Mouse (Mus musculus) myocyte (in vitro differentiated cells): ENCODE data around the gene Plcb3. TPM values are rescaled to one million over a fixed set of nuclear protein-coding genes. Genes with fewer than 3 reads are reported as not detected.
"Not testable (repeated sequence)": the region's sequence is repeated elsewhere in the genome, so short reads cannot be mapped to it uniquely, and the experiment has no call there.

Experiments used
- H3K27me3 ChIP-seq: one replicate; pipeline ENCODE4 v1.6.1; 2011; ENCODE audit not compliant: control insufficient read depth, insufficient read depth, insufficient read length
- H3K36me3 ChIP-seq: one replicate; pipeline ENCODE4 v1.6.1; 2011; ENCODE audit not compliant: control insufficient read depth, insufficient read depth
- H3K4me2 ChIP-seq: one replicate; pipeline ENCODE4 v1.6.1; 2011; ENCODE audit warnings: low read depth, control low read depth
- H3K4me3 ChIP-seq: one replicate; pipeline ENCODE4 v1.5.1; 2011; ENCODE audit warnings: mild to moderate bottlenecking, control low read depth, moderate library complexity
- H3K79me2 ChIP-seq: one replicate; pipeline ENCODE4 v1.6.1; 2011; ENCODE audit not compliant: control insufficient read depth, insufficient read depth
- H3ac ChIP-seq: one replicate; pipeline ENCODE4 v1.6.1; 2011; ENCODE audit not compliant: control insufficient read depth, insufficient read length
- CEBPB ChIP-seq: IDR thresholded peaks from 2 replicates; pipeline ENCODE4 v1.6.1; 2011; ENCODE audit warnings: mild to moderate bottlenecking, moderate library complexity; ENCODE audit not compliant: poor library complexity, insufficient read depth, severe bottlenecking
- E2F4 ChIP-seq: IDR thresholded peaks from one replicate; pipeline ENCODE4 v1.6.1; 2011; ENCODE audit warnings: mild to moderate bottlenecking, control low read depth, moderate library complexity; ENCODE audit not compliant: insufficient read depth
- MAX ChIP-seq: IDR thresholded peaks from one replicate; pipeline ENCODE4 v1.6.1; 2011; ENCODE audit warnings: low read depth, mild to moderate bottlenecking, control low read depth
- MYOD1 ChIP-seq, 3 experiments: IDR thresholded peaks; one replicate each; pipeline ENCODE4 v1.6.1; 2011; ENCODE audit warnings: control low read depth in 2 of 3, low read depth in 2 of 3, mild to moderate bottlenecking in 2 of 3, moderate library complexity in 1 of 3; ENCODE audit not compliant: insufficient read length in 2 of 3, control insufficient read depth in 1 of 3
- MYOG ChIP-seq, 3 experiments: IDR thresholded peaks; one replicate each; pipeline ENCODE4 v1.6.1; 2011; ENCODE audit warnings: control low read depth in 2 of 3, low read depth in 2 of 3, mild to moderate bottlenecking in 2 of 3; ENCODE audit not compliant: insufficient read length in 2 of 3, control insufficient read depth in 1 of 3, insufficient read depth in 1 of 3
- POLR2A ChIP-seq: IDR thresholded peaks from one replicate; pipeline ENCODE4 v1.6.1; 2011; ENCODE audit warnings: low read depth, mild to moderate bottlenecking, control low read depth, moderate library complexity; ENCODE audit not compliant: insufficient read length
- POLR2AphosphoS2 ChIP-seq: IDR thresholded peaks from one replicate; pipeline ENCODE4 v1.6.1; 2011; ENCODE audit warnings: low read depth, control low read depth; ENCODE audit not compliant: insufficient read length
- REST ChIP-seq: IDR thresholded peaks from one replicate; pipeline ENCODE4 v1.6.1; 2011; ENCODE audit warnings: mild to moderate bottlenecking, control low read depth, moderate library complexity; ENCODE audit not compliant: insufficient read depth, insufficient read length
- SRF ChIP-seq: IDR thresholded peaks from one replicate; pipeline ENCODE4 v1.6.1; 2011; ENCODE audit warnings: low read depth; ENCODE audit not compliant: control insufficient read depth, insufficient read length
- TCF12 ChIP-seq: IDR thresholded peaks from one replicate; pipeline ENCODE4 v1.6.1; 2011; ENCODE audit warnings: mild to moderate bottlenecking, control low read depth; ENCODE audit not compliant: poor library complexity, insufficient read depth, severe bottlenecking
- TCF3 ChIP-seq: IDR thresholded peaks from one replicate; pipeline ENCODE4 v1.6.1; 2011; ENCODE audit warnings: low read depth, control low read depth; ENCODE audit not compliant: insufficient read length
- USF1 ChIP-seq: IDR thresholded peaks from one replicate; pipeline ENCODE4 v1.6.1; 2011; ENCODE audit warnings: low read depth, mild to moderate bottlenecking, control low read depth, moderate library complexity
- polyA plus RNA-seq: library from polyadenylated mRNA; unstranded; fragments of >200 nt; fragmentation: generic; extraction: Trizol; gene quantifications from one replicate; pipeline ENCODE4 v1.2.1, GENCODE M21; 2012; ENCODE audit warnings: missing spikeins

Plcb3 gene
- polyA plus RNA-seq, 1 experiment, result 34.3 TPM

DNA sequence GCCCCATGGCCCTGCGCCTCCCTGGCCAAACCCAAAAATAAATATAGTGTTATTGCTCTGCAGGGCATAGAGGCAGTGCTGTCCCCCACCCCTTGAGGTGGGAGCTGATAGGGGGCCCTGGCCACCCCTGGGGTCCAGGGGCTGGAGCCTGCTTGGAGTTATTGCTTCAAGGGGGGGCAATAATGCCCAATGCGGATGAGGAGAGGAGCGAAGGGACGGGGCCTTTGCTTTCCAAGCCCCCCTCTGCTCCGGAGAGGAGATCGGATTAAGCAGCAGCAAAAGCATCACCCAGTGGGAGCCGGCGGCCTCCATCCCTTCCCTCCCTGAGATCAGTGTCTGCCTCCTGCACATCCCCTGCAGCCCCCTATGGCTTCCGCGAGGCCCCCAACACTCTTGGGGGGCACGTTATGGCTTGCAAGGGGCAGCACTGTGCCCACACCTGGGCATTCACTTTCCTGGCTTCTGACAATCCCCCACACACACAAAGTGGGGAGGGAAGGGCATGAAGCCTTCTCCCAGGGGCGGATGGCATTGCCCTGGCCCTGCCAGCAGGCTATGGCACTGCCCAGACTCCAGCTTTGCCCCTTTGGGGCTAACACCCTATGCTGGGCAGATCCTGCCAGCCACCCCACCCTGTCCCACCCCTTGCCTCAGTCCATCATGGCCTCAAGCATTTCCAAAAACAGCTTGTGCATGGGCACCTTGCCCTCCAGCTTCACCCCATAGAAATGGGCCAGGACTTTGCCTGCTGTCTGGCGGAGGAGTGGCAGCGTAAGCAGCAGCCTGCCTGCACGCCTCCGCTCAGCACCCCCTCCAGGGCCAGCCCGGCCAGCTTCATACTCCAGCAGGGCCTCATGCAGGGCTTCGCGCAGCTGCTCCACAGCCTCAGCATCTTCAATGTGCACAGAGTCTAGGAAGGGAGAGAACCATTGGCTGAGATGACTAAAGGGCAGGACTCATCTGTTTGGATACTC lies 64.9 kb downstream of the Plcb3 start:
- Histone ChIP-seq H3K27me3 (no peaks in the 10 kb centered on the region), H3K79me2 (peaks cover 25% of the 10 kb centered on the region), H3K4me3 (peak overlapping the region; percentile 85), H3K36me3 (peaks cover 11% of the 10 kb centered on the region), H3K4me2 (peak overlapping the region; percentile 84), H3ac (no peak overlapping the region)
- TF ChIP-seq E2F4 (no peak), POLR2A (peak; percentile 7)

GRCm38 (mm10) chr19:6910306-6910705 lies 66.0 kb downstream of the Plcb3 start:
- peaks cover 11% of the 10 kb centered on the region for H3K36me3 ChIP-seq
- H3K27me3 ChIP-seq, result not testable (repeated sequence)
- peaks cover 25% of the 10 kb centered on the region for H3K79me2 ChIP-seq
- H3K4me3 ChIP-seq, result peak overlapping the region; percentile 85
- peak overlapping the region; percentile 40 for H3ac ChIP-seq
- H3K4me2 ChIP-seq, result peak overlapping the region; percentile 84

GRCm38 (mm10) chr19:6909507-6910289 lies 66.6 kb downstream of the Plcb3 start, which contains the start of the genes Trmt112 and Prdx5:
TSS of gene Trmt112 (plus strand) at chr19:6909698.
TSS of gene Prdx5 (minus strand) at chr19:6910106.
- H3ac ChIP-seq, result peak within 1 kb of the TSS; percentile 40
- peak within 1 kb of the TSS; percentile 85 for H3K4me3 ChIP-seq
- peaks cover 11% of the 10 kb centered on the region for H3K36me3 ChIP-seq
- peaks cover 25% of the 10 kb centered on the region for H3K79me2 ChIP-seq
- H3K4me2 ChIP-seq, result peak within 1 kb of the TSS; percentile 84
- no peak for TF ChIP-seq TCF3
- peak; percentile 44 for TF ChIP-seq SRF
- TF ChIP-seq MAX, result no peak
- TF ChIP-seq TCF12, result no peak
- no peak for TF ChIP-seq E2F4
- no peak for TF ChIP-seq CEBPB
- TF ChIP-seq USF1, result no peak
- TF ChIP-seq MYOG (IDR thresholded peaks at IDR 0.05; ENCODE audit: control insufficient read depth in 1 of 3, insufficient read depth in 1 of 3, insufficient read length in 2 of 3, low read depth in 2 of 3), result peak in 2 of 3 experiments; percentile 60 to 61
- peak; percentile 96 for TF ChIP-seq POLR2A
- peak in 1 of 3 experiments; percentile 35 for TF ChIP-seq MYOD1 (IDR thresholded peaks at IDR 0.05; ENCODE audit: control insufficient read depth in 1 of 3, insufficient read length in 2 of 3, low read depth in 2 of 3)
- peak; percentile 91 for TF ChIP-seq POLR2AphosphoS2
- TF ChIP-seq REST, result no peak
- no peaks in the 10 kb centered on the region for H3K27me3 ChIP-seq

- Histone ChIP-seq H3K36me3 (peaks cover 11% of the 10 kb centered on the region), H3K4me2 (peak overlapping the region; percentile 81), H3K79me2 (peaks cover 25% of the 10 kb centered on the region), H3K4me3 (peak overlapping the region; percentile 85), H3K27me3 (no peaks in the 10 kb centered on the region), H3ac (peak overlapping the region; percentile 40)
- TF ChIP-seq E2F4, result no peak
- TF ChIP-seq MAX, result no peak
- TF ChIP-seq CEBPB, result no peak
- TF ChIP-seq POLR2AphosphoS2, result no peak
- TF ChIP-seq MYOD1 (IDR thresholded peaks at IDR 0.05; ENCODE audit: control insufficient read depth in 1 of 3, insufficient read length in 2 of 3, low read depth in 2 of 3), result no peak
- no peak for TF ChIP-seq REST
- TF ChIP-seq MYOG (IDR thresholded peaks at IDR 0.05; ENCODE audit: control insufficient read depth in 1 of 3, insufficient read depth in 1 of 3, insufficient read length in 2 of 3, low read depth in 2 of 3), result no peak
- TF ChIP-seq SRF, result no peak
- TF ChIP-seq USF1, result no peak
- no peak for TF ChIP-seq TCF12
- TF ChIP-seq POLR2A, result no peak
- no peak for TF ChIP-seq TCF3
Observed at GRCm38 (mm10) chr19:6909021-6909420, 67.2 kb downstream of the Plcb3 start.
